Mouse (Mus musculus): ENCODE results near the gene Scamp5. TPM values are rescaled to one million over a fixed set of nuclear protein-coding genes. Genes with fewer than 3 reads are reported as not detected.
A peak's percentile ranks its signal among the peaks of the same experiment; 100 is the strongest.

Scamp5 gene
- polyA plus RNA-seq, 1 experiment from 2014 or later, result 17.9 TPM

DNA sequence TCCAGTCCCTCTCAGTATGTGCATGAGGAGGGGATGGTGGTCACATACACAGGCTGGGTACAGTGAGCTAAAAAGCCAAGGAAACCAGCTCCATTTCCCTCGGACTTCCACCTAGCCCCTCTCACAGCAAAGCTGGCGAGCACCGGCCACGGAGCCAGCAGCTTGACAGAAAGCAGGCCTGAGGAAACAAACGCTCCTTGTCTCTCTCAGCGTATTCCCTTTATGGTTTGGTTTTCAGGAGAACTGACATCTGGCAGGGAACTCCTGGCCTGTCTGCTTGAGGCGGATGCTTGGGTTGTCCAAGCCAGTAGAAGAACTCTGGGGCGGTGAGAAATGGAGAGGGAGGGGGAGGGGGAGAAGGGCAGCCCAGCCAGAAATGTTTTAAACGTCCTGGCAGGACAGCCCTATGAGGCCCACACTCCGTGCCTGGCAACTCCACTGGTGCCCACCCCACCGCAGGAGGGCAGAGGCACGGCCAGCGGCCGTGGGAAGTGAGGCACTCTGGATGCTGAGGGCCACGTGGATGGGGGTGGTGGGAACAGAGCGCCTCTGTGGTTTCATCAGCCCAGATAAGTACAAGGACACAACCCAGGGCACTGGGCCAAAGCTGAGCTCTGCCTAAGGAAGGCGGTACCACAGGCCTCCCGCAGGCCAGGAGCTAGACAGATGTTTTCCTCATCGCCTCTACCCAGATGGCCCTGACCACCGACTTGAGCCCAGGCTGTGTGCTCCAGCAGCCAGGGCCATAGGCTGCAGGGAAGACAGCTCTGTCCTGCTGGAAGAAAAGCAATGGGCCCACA lies 47.3 kb downstream of the Scamp5 start:
- Histone ChIP-seq H3K27ac (ENCODE audit: low read length) (peak overlapping the region; percentile 94), H3K27me3 (ENCODE audit: control insufficient read depth, insufficient read depth, low read length) (no peaks in the 10 kb centered on the region), H3K9me3 (ENCODE audit: control insufficient read depth, low read depth, low read length) (no peaks in the 10 kb centered on the region), H3K4me1 (ENCODE audit: control insufficient read depth, insufficient read depth, low read length) (peaks cover 19% of the 10 kb centered on the region), H3K4me3 (ENCODE audit: low read depth, low read length) (no peak overlapping the region), H3K4me2 (replicated peaks; ENCODE audit: low read depth, low read length) (peak overlapping the region; percentile 6), H3K36me3 (ENCODE audit: control insufficient read depth, insufficient read depth, low read length) (no peaks in the 10 kb centered on the region), H3K9ac (replicated peaks; ENCODE audit: low read depth, low read length) (no peak overlapping the region; the same call in 1 of the 2 replicates)
- 19% methylated on average over 20 of the region's 20 CpGs for WGBS
- peak; percentile 90 for ATAC-seq (ENCODE audit: insufficient number of reproducible peaks, insufficient read depth, low FRiP score, low read depth)

- Histone ChIP-seq H3K4me2 (replicated peaks; ENCODE audit: low read depth, low read length) (no peak overlapping the region), H3K27me3 (ENCODE audit: control insufficient read depth, insufficient read depth, low read length) (no peaks in the 10 kb centered on the region), H3K4me1 (ENCODE audit: control insufficient read depth, insufficient read depth, low read length) (peaks cover 19% of the 10 kb centered on the region), H3K9me3 (ENCODE audit: control insufficient read depth, low read depth, low read length) (no peaks in the 10 kb centered on the region), H3K9ac (replicated peaks; ENCODE audit: low read depth, low read length) (no peak overlapping the region), H3K4me3 (ENCODE audit: low read depth, low read length) (no peak overlapping the region), H3K36me3 (ENCODE audit: control insufficient read depth, insufficient read depth, low read length) (no peaks in the 10 kb centered on the region), H3K27ac (ENCODE audit: low read length) (peak overlapping the region; percentile 94)
- WGBS, result 75% methylated on average over 16 of the region's 16 CpGs
- no peak for ATAC-seq (ENCODE audit: insufficient number of reproducible peaks, insufficient read depth, low FRiP score, low read depth)
These were observed 48.2 kb downstream of the Scamp5 start for GRCm38 (mm10) chr9:57419521-57420267.

GRCm38 (mm10) chr9:57417341-57417740 lies 50.5 kb downstream of the Scamp5 start:
- Histone ChIP-seq H3K27me3 (ENCODE audit: control insufficient read depth, insufficient read depth, low read length) (no peaks in the 10 kb centered on the region), H3K36me3 (ENCODE audit: control insufficient read depth, insufficient read depth, low read length) (no peaks in the 10 kb centered on the region), H3K27ac (ENCODE audit: low read length) (no peak overlapping the region), H3K4me2 (replicated peaks; ENCODE audit: low read depth, low read length) (no peak overlapping the region), H3K4me3 (ENCODE audit: low read depth, low read length) (no peak overlapping the region), H3K9me3 (ENCODE audit: control insufficient read depth, low read depth, low read length) (no peaks in the 10 kb centered on the region), H3K9ac (replicated peaks; ENCODE audit: low read depth, low read length) (no peak overlapping the region), H3K4me1 (ENCODE audit: control insufficient read depth, insufficient read depth, low read length) (peaks cover 19% of the 10 kb centered on the region)
- ATAC-seq (ENCODE audit: insufficient number of reproducible peaks, insufficient read depth, low FRiP score, low read depth), result no peak
- 87% methylated on average over 8 of the region's 8 CpGs for WGBS

DNA sequence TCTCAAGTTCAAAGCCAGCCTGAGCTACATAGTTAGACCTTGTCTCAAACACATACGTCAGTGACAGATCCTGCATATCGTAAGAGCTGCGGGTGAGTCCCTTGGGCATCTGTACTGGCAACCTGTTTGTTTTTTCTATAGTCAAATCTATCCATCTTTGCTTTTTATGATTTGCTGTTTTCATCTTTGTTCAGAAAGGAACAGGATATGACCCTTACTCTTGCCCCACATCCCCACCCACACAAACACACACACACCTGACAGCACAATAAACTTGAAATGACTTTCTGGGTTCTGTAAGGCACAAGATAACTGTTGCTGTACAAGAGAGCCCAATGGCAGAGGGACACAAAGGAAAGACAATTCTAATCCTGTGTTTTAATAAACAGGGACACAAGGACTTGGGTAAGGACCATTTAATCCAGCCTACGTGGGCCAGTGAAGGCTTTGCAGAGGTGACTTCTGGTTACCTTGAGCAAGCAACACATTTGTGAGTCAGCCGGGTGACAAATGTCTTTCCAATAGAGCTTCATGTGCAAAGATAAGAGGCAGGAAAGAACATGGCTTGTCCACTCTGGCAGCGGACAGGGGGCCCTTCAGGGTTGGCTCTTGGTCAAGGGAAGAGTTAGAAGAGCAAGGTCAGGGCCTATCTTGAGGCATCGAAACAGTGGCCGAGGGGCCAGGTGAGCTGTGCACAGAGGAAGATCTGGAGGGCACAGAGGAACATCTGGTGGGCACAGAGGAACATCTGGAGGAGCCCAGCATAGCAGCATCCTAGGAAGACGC lies 60.5 kb downstream of the Scamp5 start:
- no peaks in the 10 kb centered on the region for H3K27me3 ChIP-seq (ENCODE audit: control insufficient read depth, insufficient read depth, low read length)
- H3K9me3 ChIP-seq (ENCODE audit: control insufficient read depth, low read depth, low read length), result no peaks in the 10 kb centered on the region
- no peaks in the 10 kb centered on the region for H3K4me1 ChIP-seq (ENCODE audit: control insufficient read depth, insufficient read depth, low read length)
- 80% methylated on average over 9 of the region's 9 CpGs for WGBS
- H3K27ac ChIP-seq (ENCODE audit: low read length), result no peak overlapping the region
- H3K9ac ChIP-seq (replicated peaks; ENCODE audit: low read depth, low read length), result no peak overlapping the region
- H3K4me3 ChIP-seq (ENCODE audit: low read depth, low read length), result no peak overlapping the region
- H3K4me2 ChIP-seq (replicated peaks; ENCODE audit: low read depth, low read length), result no peak overlapping the region
- no peaks in the 10 kb centered on the region for H3K36me3 ChIP-seq (ENCODE audit: control insufficient read depth, insufficient read depth, low read length)
- no peak for ATAC-seq (ENCODE audit: insufficient number of reproducible peaks, insufficient read depth, low FRiP score, low read depth)

DNA sequence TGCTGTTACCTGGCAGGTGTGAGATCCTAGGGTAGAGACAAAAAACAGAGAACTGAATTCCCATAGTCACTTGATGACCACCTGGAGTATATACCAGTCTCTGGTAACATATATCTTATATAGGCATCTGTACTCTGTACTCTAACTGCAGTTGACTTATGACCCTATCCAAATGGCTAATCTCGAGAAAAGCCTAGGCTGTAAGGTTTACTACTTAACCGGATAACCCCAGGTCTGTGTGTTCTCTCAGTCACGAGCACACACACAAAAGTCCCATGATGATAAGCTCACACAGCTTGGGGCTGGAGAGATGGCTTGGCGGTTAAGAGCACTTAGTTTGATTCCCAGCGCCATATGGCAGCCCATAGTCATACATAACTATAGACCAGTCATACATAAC lies 61.5 kb downstream of the Scamp5 start:
- H3K36me3 ChIP-seq (ENCODE audit: control insufficient read depth, insufficient read depth, low read length), result no peaks in the 10 kb centered on the region
- 86% methylated on average over 5 of the region's 5 CpGs for WGBS
- no peak for ATAC-seq (ENCODE audit: insufficient number of reproducible peaks, insufficient read depth, low FRiP score, low read depth)
- no peak overlapping the region for H3K27ac ChIP-seq (ENCODE audit: low read length)
- H3K27me3 ChIP-seq (ENCODE audit: control insufficient read depth, insufficient read depth, low read length), result no peaks in the 10 kb centered on the region
- no peak overlapping the region for H3K4me3 ChIP-seq (ENCODE audit: low read depth, low read length)
- no peaks in the 10 kb centered on the region for H3K9me3 ChIP-seq (ENCODE audit: control insufficient read depth, low read depth, low read length)
- H3K4me2 ChIP-seq (replicated peaks; ENCODE audit: low read depth, low read length), result no peak overlapping the region
- H3K4me1 ChIP-seq (ENCODE audit: control insufficient read depth, insufficient read depth, low read length), result no peaks in the 10 kb centered on the region
- no peak overlapping the region for H3K9ac ChIP-seq (replicated peaks; ENCODE audit: low read depth, low read length)

- Histone ChIP-seq H3K4me2 (replicated peaks; ENCODE audit: low read depth, low read length) (no peak overlapping the region), H3K4me3 (ENCODE audit: low read depth, low read length) (no peak overlapping the region), H3K36me3 (ENCODE audit: control insufficient read depth, insufficient read depth, low read length) (no peaks in the 10 kb centered on the region), H3K9ac (replicated peaks; ENCODE audit: low read depth, low read length) (no peak overlapping the region), H3K4me1 (ENCODE audit: control insufficient read depth, insufficient read depth, low read length) (no peaks in the 10 kb centered on the region), H3K27me3 (ENCODE audit: control insufficient read depth, insufficient read depth, low read length) (no peaks in the 10 kb centered on the region), H3K27ac (ENCODE audit: low read length) (no peak overlapping the region), H3K9me3 (ENCODE audit: control insufficient read depth, low read depth, low read length) (0 out of 2 replicates have a peak, but pooled peaks cover 6% of the 10 kb centered on the region)
- ATAC-seq (ENCODE audit: insufficient number of reproducible peaks, insufficient read depth, low FRiP score, low read depth), result no peak
- 86% methylated on average over 5 of the region's 5 CpGs for WGBS
These were observed 63.8 kb downstream of the Scamp5 start for GRCm38 (mm10) chr9:57404036-57404435.

- Histone ChIP-seq H3K4me1 (ENCODE audit: control insufficient read depth, insufficient read depth, low read length) (no peaks in the 10 kb centered on the region), H3K27me3 (ENCODE audit: control insufficient read depth, insufficient read depth, low read length) (no peaks in the 10 kb centered on the region), H3K9me3 (ENCODE audit: control insufficient read depth, low read depth, low read length) (0 out of 2 replicates have a peak, but pooled peaks cover 12% of the 10 kb centered on the region), H3K36me3 (ENCODE audit: control insufficient read depth, insufficient read depth, low read length) (no peaks in the 10 kb centered on the region), H3K4me3 (ENCODE audit: low read depth, low read length) (no peak overlapping the region), H3K4me2 (replicated peaks; ENCODE audit: low read depth, low read length) (no peak overlapping the region), H3K9ac (replicated peaks; ENCODE audit: low read depth, low read length) (no peak overlapping the region), H3K27ac (ENCODE audit: low read length) (no peak overlapping the region)
- ATAC-seq (ENCODE audit: insufficient number of reproducible peaks, insufficient read depth, low FRiP score, low read depth), result 0 out of 2 replicates have a peak, but pooled peaks have one; percentile 61
- WGBS, result 78% methylated on average over 15 of the region's 15 CpGs
These were observed 65.3 kb downstream of the Scamp5 start for GRCm38 (mm10) chr9:57402318-57403251.
